Mouse (Mus musculus) midbrain, embryonic 11.5 days (tissue): ENCODE measurements around the gene Gm20772. TPM values are rescaled to one million over a fixed set of nuclear protein-coding genes. Genes with fewer than 3 reads are reported as not detected.
"Not testable (repeated sequence)": the region's sequence is repeated elsewhere in the genome, so short reads cannot be mapped to it uniquely, and the experiment has no call there.

Experiments used
- ATAC-seq: fragments of 200-750 bp; cut with Nextera tagmentation; 2 replicates; pipeline ENCODE4 v1.8.0; 2017; ENCODE audit warnings: moderate TSS enrichment, moderate library complexity; ENCODE audit not compliant: low FRiP score
- DNase-seq: peaks from one replicate; pipeline ENCODE4 v3.0.0; 2015; ENCODE audit warnings: low spot score; ENCODE audit errors: missing footprints
- H3K27ac ChIP-seq: fragments of 300-500 bp; sonication (generic); 2 replicates; pipeline ENCODE4 v1.5.1; 2014; ENCODE audit warnings: low read depth, low read length
- H3K27me3 ChIP-seq: fragments of 300-500 bp; sonication (generic); 2 replicates; pipeline ENCODE4 v1.6.1; 2014; ENCODE audit warnings: mild to moderate bottlenecking, low read length, moderate library complexity, mixed read lengths; ENCODE audit not compliant: control insufficient read depth, insufficient read depth
- H3K36me3 ChIP-seq: fragments of 300-500 bp; sonication (generic); 2 replicates; pipeline ENCODE4 v1.6.1; 2014; ENCODE audit warnings: mild to moderate bottlenecking, low read length, moderate library complexity, mixed read lengths; ENCODE audit not compliant: control insufficient read depth, insufficient read depth
- H3K4me1 ChIP-seq: fragments of 300-500 bp; sonication (generic); 2 replicates; pipeline ENCODE4 v1.6.1; 2014; ENCODE audit warnings: low read length; ENCODE audit not compliant: control insufficient read depth, insufficient read depth
- H3K4me2 ChIP-seq: fragments of 300-500 bp; sonication (generic); 2 replicates; pipeline ENCODE4 v1.6.1; 2014; ENCODE audit warnings: mild to moderate bottlenecking, moderate library complexity
- H3K4me3 ChIP-seq: fragments of 300-500 bp; sonication (generic); 2 replicates; pipeline ENCODE4 v1.5.1; 2014; ENCODE audit warnings: low read depth, low read length
- H3K9ac ChIP-seq: fragments of 300-500 bp; sonication (generic); 2 replicates; pipeline ENCODE4 v1.6.1; 2014; ENCODE audit warnings: low read length
- H3K9me3 ChIP-seq: fragments of 300-500 bp; sonication (generic); 2 replicates; pipeline ENCODE4 v1.6.1; 2016; ENCODE audit warnings: low read length; ENCODE audit not compliant: control insufficient read depth
- WGBS: fragments of 180-500 bp; shearing (Covaris S2); extraction: QIAGEN DNeasy Blood & Tissue Kit; methylation state at CpG from one replicate; pipeline ENCODE4 v1.1.7; 2014; 5-methylcytosine and 5-hydroxymethylcytosine counted together
- polyA plus RNA-seq: library from polyadenylated mRNA; unstranded; fragments of >200 nt; fragmentation: Nextera tagmentation; extraction: Ambion mirVana; gene quantifications from 2 replicates; pipeline ENCODE4 v1.2.1, GENCODE M21; 2014

The Gm20772 gene
- not detected in 2 replicates for polyA plus RNA-seq

DNA sequence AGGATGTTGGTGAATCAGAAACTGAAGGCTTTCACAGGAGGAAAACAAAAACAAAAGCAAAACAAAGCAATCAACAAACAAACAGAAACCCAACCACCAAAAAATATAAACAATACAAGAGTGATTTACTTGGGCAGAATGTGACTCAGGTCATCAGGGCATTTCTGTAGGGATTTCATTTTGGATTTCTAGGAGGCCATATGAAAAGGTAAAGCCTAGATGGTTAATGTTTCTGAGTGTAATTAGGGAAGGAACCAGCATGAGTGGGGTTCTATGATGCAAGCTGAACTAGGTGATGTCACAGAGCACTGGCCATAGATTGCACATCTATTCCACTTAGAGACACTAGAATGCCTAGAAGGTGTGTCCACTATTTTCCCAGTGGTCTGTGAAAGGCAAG lies at the start of gene Gm20772, which contains the start of gene Gm20831:
Gene Gm20772, plus strand, starts transcription at position 301 of the 400 bp plus-strand sequence.
Gene Gm20831, plus strand, starts transcription at position 301 of the 400 bp plus-strand sequence.
- not testable (repeated sequence) for H3K36me3 ChIP-seq, DNase-seq, H3K4me2 ChIP-seq, ATAC-seq, H3K9ac ChIP-seq, H3K4me1 ChIP-seq, H3K9me3 ChIP-seq, H3K4me3 ChIP-seq, H3K27ac ChIP-seq, H3K27me3 ChIP-seq

DNA sequence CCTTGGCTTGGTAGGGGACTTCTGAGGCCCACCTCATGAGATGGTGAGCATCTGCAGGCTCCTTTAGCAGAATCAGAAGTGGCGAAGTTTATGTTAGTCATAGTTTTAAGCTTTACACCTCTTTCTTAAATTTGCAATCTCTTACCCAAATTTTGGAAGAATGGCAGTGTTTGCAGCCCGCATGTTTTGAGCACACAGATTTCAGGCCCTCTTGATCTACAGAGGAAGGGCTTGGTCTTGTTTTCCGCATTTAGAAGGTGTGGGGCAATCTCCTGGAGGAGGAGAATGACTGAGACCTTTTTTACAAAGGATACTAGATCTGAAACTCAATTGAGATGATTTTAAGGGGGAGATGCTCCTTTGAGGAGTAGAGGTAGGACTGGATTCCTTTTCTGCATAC lies 28.4 kb upstream of the Gm20772 start, which contains the start of gene Gm21904:
Gene Gm21904, minus strand, starts transcription at position 101 of the 400 bp plus-strand sequence.
- not testable (repeated sequence) for H3K4me1 ChIP-seq, H3K9me3 ChIP-seq, H3K27me3 ChIP-seq, H3K36me3 ChIP-seq, H3K4me3 ChIP-seq, H3K9ac ChIP-seq, ATAC-seq, DNase-seq, H3K4me2 ChIP-seq, H3K27ac ChIP-seq
- no CpG with 5 or more reads among the region's 3 CpGs for WGBS

Other genes starting within 250 kb of the Gm20772 start
- gene Gm21904, start 28.5 kb upstream of the Gm20772 start, polyA plus RNA-seq: not detected in 2 replicates
- gene Gm20831, start within 50 bp of the Gm20772 start, polyA plus RNA-seq: not detected in 2 replicates
- gene Srsy, start 62.6 kb downstream of the Gm20772 start, polyA plus RNA-seq: not detected in 2 replicates
- not detected in 2 replicates for gene Gm21764, start 187.1 kb downstream of the Gm20772 start, polyA plus RNA-seq
- not detected in 2 replicates for gene Ssty1, start 214.4 kb downstream of the Gm20772 start, polyA plus RNA-seq